Mouse (Mus musculus) lung, postnatal 0 days (tissue): ENCODE results near the gene Brd4.

ENCODE experiments used
- CTCF ChIP-seq: IDR thresholded peaks from 2 replicates; pipeline ENCODE4 v1.5.1; 2016; ENCODE audit warnings: antibody characterized with exemption, mild to moderate bottlenecking
- EP300 ChIP-seq: IDR thresholded peaks from 2 replicates; pipeline ENCODE4 v1.6.1; 2016; ENCODE audit warnings: antibody characterized with exemption, mild to moderate bottlenecking, control low read depth

GRCm38 (mm10) chr17:32197156-32197555 is 87.4 kb downstream of the Brd4 start:
- TF ChIP-seq CTCF = no peak
- no peak for TF ChIP-seq EP300
